Mouse (Mus musculus): ENCODE results near the gene Chil1. TPM values are rescaled to one million over a fixed set of nuclear protein-coding genes. Genes with fewer than 3 reads are reported as not detected.

Chil1 gene
- 2.2 and 2.5 TPM in 2 replicates for polyA plus RNA-seq (2016; fragmentation: Nextera tagmentation; extraction: Ambion mirVana)

GRCm38 (mm10) chr1:134182025-134182424, at the start of gene Chil1:
TSS of gene Chil1 (plus strand) at chr1:134182176.
- Histone ChIP-seq H3K27ac (no peak within 1 kb of the TSS), H3K9ac (no peak within 1 kb of the TSS), H3K4me3 (no peak within 1 kb of the TSS), H3K4me1 (no peaks in the 10 kb centered on the region), H3K9me3 (no peaks in the 10 kb centered on the region), H3K4me2 (replicated peaks) (no peak within 1 kb of the TSS), H3K36me3 (no peaks in the 10 kb centered on the region), H3K27me3 (replicated peaks) (no peaks in the 10 kb centered on the region)
- ATAC-seq (ENCODE audit: low FRiP score, low read depth): no peak
- 62% methylated on average over 4 of the region's 4 CpGs for WGBS

GRCm38 (mm10) chr1:134133316-134133715, 48.7 kb upstream of the Chil1 start:
- no peaks in the 10 kb centered on the region for H3K4me1 ChIP-seq
- 69% methylated on average over 11 of the region's 11 CpGs for WGBS
- H3K9ac ChIP-seq: no peak overlapping the region
- H3K27ac ChIP-seq: no peak overlapping the region
- H3K4me2 ChIP-seq (replicated peaks): no peak overlapping the region
- H3K9me3 ChIP-seq: no peaks in the 10 kb centered on the region
- no peak for ATAC-seq (ENCODE audit: low FRiP score, low read depth)
- no peak overlapping the region for H3K4me3 ChIP-seq
- no peaks in the 10 kb centered on the region for H3K27me3 ChIP-seq (replicated peaks)
- no peaks in the 10 kb centered on the region for H3K36me3 ChIP-seq

- no peak for ATAC-seq (ENCODE audit: low FRiP score, low read depth)
- no peaks in the 10 kb centered on the region for H3K36me3 ChIP-seq
- no peak overlapping the region for H3K4me3 ChIP-seq
- H3K9ac ChIP-seq: no peak overlapping the region
- no peaks in the 10 kb centered on the region for H3K4me1 ChIP-seq
- no peak overlapping the region for H3K4me2 ChIP-seq (replicated peaks)
- H3K27ac ChIP-seq: no peak overlapping the region
- no peaks in the 10 kb centered on the region for H3K27me3 ChIP-seq (replicated peaks)
- no peaks in the 10 kb centered on the region for H3K9me3 ChIP-seq
- WGBS: 50% methylated on average over 3 of the region's 3 CpGs
These were observed 45.6 kb upstream of the Chil1 start for GRCm38 (mm10) chr1:134136351-134136750.

GRCm38 (mm10) chr1:134138424-134138823, 43.6 kb upstream of the Chil1 start:
- H3K27me3 ChIP-seq (replicated peaks): no peaks in the 10 kb centered on the region
- ATAC-seq (ENCODE audit: low FRiP score, low read depth): no peak
- no peak overlapping the region for H3K4me2 ChIP-seq (replicated peaks)
- H3K36me3 ChIP-seq: no peaks in the 10 kb centered on the region
- no peak overlapping the region for H3K9ac ChIP-seq
- H3K9me3 ChIP-seq: no peaks in the 10 kb centered on the region
- H3K27ac ChIP-seq: no peak overlapping the region
- 82% methylated on average over 9 of the region's 9 CpGs for WGBS
- H3K4me3 ChIP-seq: no peak overlapping the region
- H3K4me1 ChIP-seq: peaks cover 11% of the 10 kb centered on the region

GRCm38 (mm10) chr1:134142363-134142794, 39.6 kb upstream of the Chil1 start:
- Histone ChIP-seq H3K36me3 (no peaks in the 10 kb centered on the region), H3K9me3 (no peaks in the 10 kb centered on the region), H3K4me2 (replicated peaks) (no peak overlapping the region), H3K9ac (no peak overlapping the region), H3K4me3 (no peak overlapping the region), H3K4me1 (peaks cover 11% of the 10 kb centered on the region), H3K27ac (no peak overlapping the region), H3K27me3 (replicated peaks) (no peaks in the 10 kb centered on the region)
- WGBS: 32% methylated on average over 4 of the region's 4 CpGs
- ATAC-seq (ENCODE audit: low FRiP score, low read depth): peak; percentile 70; the same call in 1 of the 2 replicates

GRCm38 (mm10) chr1:134146066-134146465, 35.9 kb upstream of the Chil1 start:
- Histone ChIP-seq H3K9ac (no peak overlapping the region), H3K4me3 (no peak overlapping the region), H3K36me3 (no peaks in the 10 kb centered on the region), H3K4me2 (replicated peaks) (no peak overlapping the region), H3K9me3 (no peaks in the 10 kb centered on the region), H3K4me1 (peaks cover 11% of the 10 kb centered on the region), H3K27ac (no peak overlapping the region), H3K27me3 (replicated peaks) (no peaks in the 10 kb centered on the region)
- no peak for ATAC-seq (ENCODE audit: low FRiP score, low read depth)
- 86% methylated on average over 8 of the region's 8 CpGs for WGBS

GRCm38 (mm10) chr1:134150076-134150475, 31.9 kb upstream of the Chil1 start:
- H3K27me3 ChIP-seq (replicated peaks): no peaks in the 10 kb centered on the region
- H3K4me3 ChIP-seq: no peak overlapping the region
- H3K27ac ChIP-seq: no peak overlapping the region
- WGBS: 75% methylated on average over 8 of the region's 8 CpGs
- H3K4me1 ChIP-seq: no peaks in the 10 kb centered on the region
- no peaks in the 10 kb centered on the region for H3K36me3 ChIP-seq
- H3K9me3 ChIP-seq: no peaks in the 10 kb centered on the region; the same call in 1 of the 2 replicates
- no peak for ATAC-seq (ENCODE audit: low FRiP score, low read depth)
- no peak overlapping the region for H3K9ac ChIP-seq
- no peak overlapping the region for H3K4me2 ChIP-seq (replicated peaks)

GRCm38 (mm10) chr1:134150745-134151144, 31.2 kb upstream of the Chil1 start:
- no peak for ATAC-seq (ENCODE audit: low FRiP score, low read depth)
- H3K4me3 ChIP-seq: no peak overlapping the region
- no peak overlapping the region for H3K9ac ChIP-seq
- no peaks in the 10 kb centered on the region for H3K36me3 ChIP-seq
- no peaks in the 10 kb centered on the region; the same call in 1 of the 2 replicates for H3K9me3 ChIP-seq
- no peaks in the 10 kb centered on the region for H3K4me1 ChIP-seq
- no peak overlapping the region for H3K27ac ChIP-seq
- no peaks in the 10 kb centered on the region for H3K27me3 ChIP-seq (replicated peaks)
- WGBS: 86% methylated on average over 9 of the region's 9 CpGs
- H3K4me2 ChIP-seq (replicated peaks): no peak overlapping the region

- no peaks in the 10 kb centered on the region for H3K36me3 ChIP-seq
- no peaks in the 10 kb centered on the region for H3K27me3 ChIP-seq (replicated peaks)
- no peak overlapping the region for H3K9ac ChIP-seq
- peak; percentile 71 for ATAC-seq (ENCODE audit: low FRiP score, low read depth)
- H3K4me3 ChIP-seq: no peak overlapping the region
- no peaks in the 10 kb centered on the region for H3K4me1 ChIP-seq
- H3K9me3 ChIP-seq: no peaks in the 10 kb centered on the region; the same call in 1 of the 2 replicates
- 29% methylated on average over 13 of the region's 13 CpGs for WGBS
- H3K27ac ChIP-seq: no peak overlapping the region
- H3K4me2 ChIP-seq (replicated peaks): no peak overlapping the region
These were observed 30.1 kb upstream of the Chil1 start for GRCm38 (mm10) chr1:134151655-134152412.

- WGBS: 80% methylated on average over 21 of the region's 21 CpGs
- Histone ChIP-seq H3K27ac (no peak overlapping the region), H3K36me3 (no peaks in the 10 kb centered on the region), H3K4me1 (no peaks in the 10 kb centered on the region), H3K4me2 (replicated peaks) (no peak overlapping the region), H3K9ac (no peak overlapping the region), H3K27me3 (replicated peaks) (no peaks in the 10 kb centered on the region), H3K9me3 (no peaks in the 10 kb centered on the region; the same call in 1 of the 2 replicates), H3K4me3 (no peak overlapping the region)
- ATAC-seq (ENCODE audit: low FRiP score, low read depth): no peak
These were observed 29.1 kb upstream of the Chil1 start for GRCm38 (mm10) chr1:134152626-134153590.

GRCm38 (mm10) chr1:134154121-134154520, 27.9 kb upstream of the Chil1 start:
- 89% methylated on average over 3 of the region's 3 CpGs for WGBS
- no peaks in the 10 kb centered on the region for H3K36me3 ChIP-seq
- no peak overlapping the region for H3K4me3 ChIP-seq
- no peak overlapping the region for H3K27ac ChIP-seq
- no peak for ATAC-seq (ENCODE audit: low FRiP score, low read depth)
- no peak overlapping the region for H3K4me2 ChIP-seq (replicated peaks)
- no peak overlapping the region for H3K9ac ChIP-seq
- H3K27me3 ChIP-seq (replicated peaks): no peaks in the 10 kb centered on the region
- H3K9me3 ChIP-seq: no peaks in the 10 kb centered on the region; the same call in 1 of the 2 replicates
- no peaks in the 10 kb centered on the region for H3K4me1 ChIP-seq

GRCm38 (mm10) chr1:134154655-134155054, 27.3 kb upstream of the Chil1 start:
- WGBS: 57% methylated on average over 3 of the region's 3 CpGs
- Histone ChIP-seq H3K4me1 (no peaks in the 10 kb centered on the region), H3K4me2 (replicated peaks) (no peak overlapping the region), H3K27me3 (replicated peaks) (no peaks in the 10 kb centered on the region), H3K9ac (no peak overlapping the region), H3K4me3 (no peak overlapping the region), H3K27ac (no peak overlapping the region), H3K36me3 (no peaks in the 10 kb centered on the region), H3K9me3 (no peaks in the 10 kb centered on the region; the same call in 1 of the 2 replicates)
- no peak for ATAC-seq (ENCODE audit: low FRiP score, low read depth)

All from neural tube, embryonic 12.5 days (tissue).